Mouse (Mus musculus): ENCODE results near the gene Pds5b. TPM values are rescaled to one million over a fixed set of nuclear protein-coding genes. Genes with fewer than 3 reads are reported as not detected.
A peak's percentile ranks its signal among the peaks of the same experiment; 100 is the strongest.
"Not testable (repeated sequence)": the region's sequence is repeated elsewhere in the genome, so short reads cannot be mapped to it uniquely, and the experiment has no call there.

Gene Pds5b
- total and polyA plus RNA-seq, 2 experiments = 1.6 to 16.2 TPM

DNA sequence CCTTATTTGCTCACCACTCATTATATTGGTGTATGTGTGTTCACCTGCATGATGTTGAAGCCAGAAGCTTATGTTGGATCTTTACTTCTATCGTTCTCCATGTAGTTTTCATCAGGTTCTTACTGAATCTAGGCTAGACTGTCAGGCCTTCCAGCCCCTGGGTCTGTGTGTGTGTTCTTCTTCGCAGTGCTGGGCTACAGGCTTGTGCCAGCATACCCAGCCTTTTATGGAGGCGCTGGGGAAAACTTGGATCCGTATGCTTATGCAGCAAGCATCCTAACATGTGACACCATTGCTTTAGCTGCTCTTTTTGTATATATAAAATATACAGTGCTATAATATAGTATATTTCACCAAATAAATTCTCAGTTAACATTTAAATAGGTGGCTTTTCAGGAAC, 38.0 kb downstream of the Pds5b start:
- H3K27ac ChIP-seq (replicated peaks; ENCODE audit: insufficient read depth, low read depth, low read length) = no peak overlapping the region
- DNase-seq (ENCODE audit: extremely low read depth, low read depth, low spot score) = no peak
- H3K36me3 ChIP-seq (ENCODE audit: control insufficient read depth, insufficient read depth, low read length) = no peaks in the 10 kb centered on the region
- 91% methylated on average over 4 of the region's 4 CpGs for WGBS
- peaks cover 22% of the 10 kb centered on the region for H3K79me2 ChIP-seq (ENCODE audit: control insufficient read depth, insufficient read depth, low read length)
- TF ChIP-seq POLR2A (IDR thresholded peaks at IDR 0.05; ENCODE audit: extremely low read depth, insufficient read depth, low read length) (no peak), CTCF (IDR thresholded peaks at IDR 0.05; ENCODE audit: low read depth, low read length) (no peak)
- no peaks in the 10 kb centered on the region for H3K27me3 ChIP-seq (ENCODE audit: control insufficient read depth, insufficient read depth, low read length)
- H3K4me3 ChIP-seq (ENCODE audit: insufficient read depth, low read depth, low read length) = no peak overlapping the region
- no peak overlapping the region for H3K9ac ChIP-seq (ENCODE audit: low read depth, low read length)
- no peaks in the 10 kb centered on the region for H3K4me1 ChIP-seq (ENCODE audit: control insufficient read depth, insufficient read depth, low read length)

DNA sequence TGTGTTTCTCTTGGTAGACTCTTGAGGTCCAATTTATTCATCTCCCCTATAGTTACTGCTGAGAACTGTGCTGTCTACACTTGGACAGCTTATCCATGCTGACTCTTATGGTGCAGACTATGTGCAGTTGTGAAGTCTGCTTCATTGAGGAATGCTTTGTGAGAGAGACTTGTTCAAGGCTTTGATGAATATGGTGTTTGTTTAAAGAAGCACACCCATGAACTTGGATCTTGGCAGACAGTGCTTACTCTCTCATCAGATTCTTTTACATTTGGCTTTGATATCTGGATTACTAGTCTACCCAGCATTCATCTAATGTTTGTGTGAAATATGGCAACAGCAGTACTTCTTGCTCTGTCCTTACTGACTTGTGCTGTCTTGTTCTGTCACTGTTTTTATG, 39.9 kb downstream of the Pds5b start:
- peak; percentile 11 for DNase-seq (ENCODE audit: extremely low read depth, low read depth, low spot score)
- TF ChIP-seq CTCF (IDR thresholded peaks at IDR 0.05; ENCODE audit: low read depth, low read length) (no peak), POLR2A (IDR thresholded peaks at IDR 0.05; ENCODE audit: extremely low read depth, insufficient read depth, low read length) (no peak)
- H3K4me3 ChIP-seq (ENCODE audit: insufficient read depth, low read depth, low read length) = no peak overlapping the region
- no peak overlapping the region for H3K9ac ChIP-seq (ENCODE audit: low read depth, low read length)
- no peaks in the 10 kb centered on the region for H3K27me3 ChIP-seq (ENCODE audit: control insufficient read depth, insufficient read depth, low read length)
- no peaks in the 10 kb centered on the region for H3K4me1 ChIP-seq (ENCODE audit: control insufficient read depth, insufficient read depth, low read length)
- peaks cover 17% of the 10 kb centered on the region for H3K79me2 ChIP-seq (ENCODE audit: control insufficient read depth, insufficient read depth, low read length)
- H3K36me3 ChIP-seq (ENCODE audit: control insufficient read depth, insufficient read depth, low read length) = no peaks in the 10 kb centered on the region
- no peak overlapping the region for H3K27ac ChIP-seq (replicated peaks; ENCODE audit: insufficient read depth, low read depth, low read length)

DNA sequence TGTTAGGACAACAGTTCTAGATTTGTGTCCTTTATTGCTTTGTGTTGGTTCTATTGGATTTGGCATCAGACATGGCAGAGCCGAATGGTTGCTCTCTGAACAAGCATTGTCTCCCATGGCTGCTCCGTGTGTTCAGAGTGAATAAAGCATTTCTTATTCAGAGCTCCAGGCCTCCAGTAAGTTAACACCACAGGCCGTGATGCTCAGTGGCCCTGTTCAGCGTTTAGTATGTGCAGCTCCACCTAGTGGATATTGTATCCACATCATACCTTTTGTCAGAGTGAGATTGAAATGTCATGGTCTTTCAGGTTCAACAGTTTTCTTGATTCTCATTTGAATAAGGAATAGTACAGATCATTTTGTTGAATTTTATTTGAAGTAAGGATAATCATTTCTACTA, 44.2 kb downstream of the Pds5b start:
- DNase-seq (ENCODE audit: extremely low read depth, low read depth, low spot score) = peak; percentile 43
- Histone ChIP-seq H3K27me3 (ENCODE audit: control insufficient read depth, insufficient read depth, low read length) (no peaks in the 10 kb centered on the region), H3K27ac (replicated peaks; ENCODE audit: insufficient read depth, low read depth, low read length) (no peak overlapping the region), H3K4me3 (ENCODE audit: insufficient read depth, low read depth, low read length) (no peak overlapping the region), H3K4me1 (ENCODE audit: control insufficient read depth, insufficient read depth, low read length) (no peaks in the 10 kb centered on the region), H3K36me3 (ENCODE audit: control insufficient read depth, insufficient read depth, low read length) (peaks cover 5% of the 10 kb centered on the region), H3K9ac (ENCODE audit: low read depth, low read length) (no peak overlapping the region), H3K79me2 (ENCODE audit: control insufficient read depth, insufficient read depth, low read length) (no peaks in the 10 kb centered on the region; the same call in 1 of the 2 replicates)
- WGBS = 18% methylated on average over 4 of the region's 4 CpGs
- TF ChIP-seq CTCF (IDR thresholded peaks at IDR 0.05; ENCODE audit: low read depth, low read length) (peak; percentile 23; the same call in 1 of the 2 replicates), POLR2A (IDR thresholded peaks at IDR 0.05; ENCODE audit: extremely low read depth, insufficient read depth, low read length) (no peak)

DNA sequence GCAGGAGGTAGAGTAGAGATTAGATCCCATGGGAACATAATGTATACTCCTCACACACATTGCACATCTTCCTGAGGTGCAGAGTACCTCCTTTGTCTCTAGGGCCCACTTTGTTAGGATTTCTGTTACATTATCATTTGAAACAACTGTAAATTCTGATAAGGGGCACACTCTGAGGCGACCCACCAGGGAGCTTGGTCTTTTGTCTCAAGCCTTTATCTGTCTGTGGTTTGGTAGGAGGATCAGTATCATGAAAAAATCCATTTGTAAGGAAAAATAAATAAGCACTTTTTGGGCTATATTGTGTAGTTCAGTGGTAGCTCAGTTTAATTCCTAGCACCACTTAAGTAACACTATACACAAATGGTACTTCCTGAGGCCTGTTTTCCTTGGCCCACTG, 51.1 kb downstream of the Pds5b start:
- no peak for TF ChIP-seq POLR2A (IDR thresholded peaks at IDR 0.05; ENCODE audit: extremely low read depth, insufficient read depth, low read length)
- TF ChIP-seq CTCF (IDR thresholded peaks at IDR 0.05; ENCODE audit: low read depth, low read length) = no peak
- H3K4me3 ChIP-seq (ENCODE audit: insufficient read depth, low read depth, low read length) = no peak overlapping the region
- no peak overlapping the region for H3K27ac ChIP-seq (replicated peaks; ENCODE audit: insufficient read depth, low read depth, low read length)
- H3K27me3 ChIP-seq (ENCODE audit: control insufficient read depth, insufficient read depth, low read length) = no peaks in the 10 kb centered on the region
- no peak for DNase-seq (ENCODE audit: extremely low read depth, low read depth, low spot score)
- H3K9ac ChIP-seq (ENCODE audit: low read depth, low read length) = no peak overlapping the region
- H3K4me1 ChIP-seq (ENCODE audit: control insufficient read depth, insufficient read depth, low read length) = no peaks in the 10 kb centered on the region
- 100% methylated on average over 1 of the region's 1 CpGs for WGBS
- no peaks in the 10 kb centered on the region for H3K79me2 ChIP-seq (ENCODE audit: control insufficient read depth, insufficient read depth, low read length)
- peaks cover 14% of the 10 kb centered on the region for H3K36me3 ChIP-seq (ENCODE audit: control insufficient read depth, insufficient read depth, low read length)

DNA sequence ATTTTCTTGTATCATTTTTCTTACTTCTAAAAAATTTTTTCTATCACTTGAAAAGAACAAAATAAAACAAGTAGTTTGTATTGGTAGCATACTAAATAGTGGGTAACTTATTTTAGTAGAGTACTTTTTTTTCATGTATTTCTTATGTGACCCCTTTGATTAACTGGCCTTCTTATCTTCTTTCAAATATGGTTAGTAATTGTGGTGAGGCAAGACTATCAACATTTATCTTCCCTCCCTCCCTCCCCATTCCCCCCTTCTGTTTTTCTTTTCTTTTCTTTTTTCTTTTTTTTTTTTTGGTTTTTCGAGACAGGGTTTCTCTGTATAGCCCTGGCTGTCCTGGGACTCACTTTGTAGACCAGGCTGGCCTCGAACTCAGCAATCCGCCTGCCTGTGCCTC, 63.5 kb downstream of the Pds5b start:
- not testable (repeated sequence) for H3K27ac ChIP-seq (replicated peaks; ENCODE audit: insufficient read depth, low read depth, low read length); H3K9ac ChIP-seq (ENCODE audit: low read depth, low read length); H3K79me2 ChIP-seq (ENCODE audit: control insufficient read depth, insufficient read depth, low read length); H3K4me3 ChIP-seq (ENCODE audit: insufficient read depth, low read depth, low read length); H3K36me3 ChIP-seq (ENCODE audit: control insufficient read depth, insufficient read depth, low read length); H3K27me3 ChIP-seq (ENCODE audit: control insufficient read depth, insufficient read depth, low read length); DNase-seq (ENCODE audit: extremely low read depth, low read depth, low spot score); H3K4me1 ChIP-seq (ENCODE audit: control insufficient read depth, insufficient read depth, low read length)
- 95% methylated on average over 3 of the region's 3 CpGs for WGBS

DNA sequence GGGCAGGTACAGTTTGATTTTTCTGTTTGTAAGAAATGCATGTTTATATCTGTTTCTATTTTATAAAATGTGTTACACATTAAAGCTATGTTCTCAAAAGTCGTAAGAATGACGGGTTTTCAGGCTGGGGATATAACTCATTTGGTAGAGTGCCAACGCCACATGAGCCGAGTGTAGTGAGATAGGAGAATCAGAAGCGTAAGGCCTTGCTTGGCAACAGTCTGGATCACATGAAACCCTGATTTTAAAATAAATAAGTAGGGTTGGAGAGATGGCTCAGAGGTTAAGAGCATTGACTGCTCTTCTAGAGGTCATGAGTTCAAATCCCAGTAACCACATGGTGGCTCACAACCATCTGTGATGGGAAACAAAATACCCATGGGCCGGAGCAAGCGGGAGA, 65.8 kb downstream of the Pds5b start:
- Histone ChIP-seq H3K9ac (ENCODE audit: low read depth, low read length) (no peak overlapping the region), H3K36me3 (ENCODE audit: control insufficient read depth, insufficient read depth, low read length) (peaks cover 6% of the 10 kb centered on the region; the same call in 1 of the 2 replicates), H3K27ac (replicated peaks; ENCODE audit: insufficient read depth, low read depth, low read length) (no peak overlapping the region), H3K4me1 (ENCODE audit: control insufficient read depth, insufficient read depth, low read length) (no peaks in the 10 kb centered on the region; the same call in none of the 2 replicates), H3K79me2 (ENCODE audit: control insufficient read depth, insufficient read depth, low read length) (no peaks in the 10 kb centered on the region), H3K27me3 (ENCODE audit: control insufficient read depth, insufficient read depth, low read length) (no peaks in the 10 kb centered on the region), H3K4me3 (ENCODE audit: insufficient read depth, low read depth, low read length) (no peak overlapping the region)
- DNase-seq (ENCODE audit: extremely low read depth, low read depth, low spot score) = no peak
- TF ChIP-seq CTCF (IDR thresholded peaks at IDR 0.05; ENCODE audit: low read depth, low read length) (no peak), POLR2A (IDR thresholded peaks at IDR 0.05; ENCODE audit: extremely low read depth, insufficient read depth, low read length) (no peak)
- WGBS = 93% methylated on average over 7 of the region's 7 CpGs
